Mouse (Mus musculus) heart, adult 2 months (tissue): ENCODE data around the gene Acsl6. TPM values are rescaled to one million over a fixed set of nuclear protein-coding genes. Genes with fewer than 3 reads are reported as not detected.

Experiments used
- DNase-seq, 2 experiments: peaks; one replicate each; pipeline ENCODE4 v3.0.0; 2021
- H3K27ac ChIP-seq: fragments of 200-600 bp; 2 replicates; pipeline ENCODE4 v1.8.1; 2022
- H3K27me3 ChIP-seq: fragments of 200-500 bp; 2 replicates; pipeline ENCODE4 v1.6.1; 2012; ENCODE audit warnings: mild to moderate bottlenecking, low read length, inconsistent platforms, mixed read lengths; ENCODE audit not compliant: control insufficient read depth, insufficient read depth
- H3K36me3 ChIP-seq: fragments of 200-500 bp; 2 replicates; pipeline ENCODE4 v1.6.1; 2012; ENCODE audit warnings: low read length, inconsistent platforms; ENCODE audit not compliant: control insufficient read depth, insufficient read depth
- H3K4me1 ChIP-seq: fragments of 200-500 bp; 2 replicates; pipeline ENCODE4 v1.6.1; 2011; ENCODE audit warnings: low read length; ENCODE audit not compliant: control insufficient read depth, insufficient read depth
- H3K4me3 ChIP-seq: fragments of 200-600 bp; 2 replicates; pipeline ENCODE4 v1.8.1; 2022
- H3K79me2 ChIP-seq: fragments of 200-500 bp; replicated peaks from 2 replicates; pipeline ENCODE4 v1.6.1; 2012; ENCODE audit warnings: mild to moderate bottlenecking, inconsistent platforms, low read length, moderate library complexity, mixed read lengths; ENCODE audit not compliant: control insufficient read depth, insufficient read depth
- H3K9ac ChIP-seq: fragments of 200-500 bp; 2 replicates; pipeline ENCODE4 v1.6.1; 2012; ENCODE audit warnings: low read depth, mild to moderate bottlenecking, control low read depth, inconsistent platforms, low read length, mixed read lengths
- CTCF ChIP-seq: fragments of 200-600 bp; IDR thresholded peaks from 2 replicates; pipeline ENCODE4 v1.8.1; 2022; ENCODE audit warnings: antibody characterized with exemption, mild to moderate bottlenecking, moderate library complexity
- EP300 ChIP-seq: fragments of 200-500 bp; IDR thresholded peaks from 2 replicates; pipeline ENCODE4 v1.6.1; 2011; ENCODE audit warnings: low read depth, low read length, control low read depth; ENCODE audit not compliant: insufficient read depth
- POLR2A ChIP-seq: fragments of 200-500 bp; IDR thresholded peaks from 2 replicates; pipeline ENCODE4 v1.6.1; 2011; ENCODE audit warnings: mild to moderate bottlenecking, low read depth, low read length, control low read depth; ENCODE audit not compliant: insufficient read depth
- WGBS: fragments of 180-500 bp; shearing (Covaris S2); methylation state at CpG from one replicate; pipeline ENCODE4 v1.1.7; 2018; 5-methylcytosine and 5-hydroxymethylcytosine counted together
- intact Hi-C: fragments of 180-260 bp; cut with DNase I; formaldehyde crosslinking; loops from one replicate; pipeline ENCODE4 v1.15.1; 2025
- polyA plus RNA-seq: library from polyadenylated mRNA; depleted of rRNA; stranded (reverse); fragments of >200 nt; gene quantifications from 2 replicates; pipeline ENCODE4 v1.2.3, GENCODE M21; 2012
- total RNA-seq, 2 experiments: library from RNA; stranded (reverse); gene quantifications; 2 replicates each; pipeline ENCODE4 v1.2.3; 2021

The Acsl6 gene
- total and polyA plus RNA-seq, 3 experiments = 6.0 to 7.2 (median 7.0) TPM

DNA sequence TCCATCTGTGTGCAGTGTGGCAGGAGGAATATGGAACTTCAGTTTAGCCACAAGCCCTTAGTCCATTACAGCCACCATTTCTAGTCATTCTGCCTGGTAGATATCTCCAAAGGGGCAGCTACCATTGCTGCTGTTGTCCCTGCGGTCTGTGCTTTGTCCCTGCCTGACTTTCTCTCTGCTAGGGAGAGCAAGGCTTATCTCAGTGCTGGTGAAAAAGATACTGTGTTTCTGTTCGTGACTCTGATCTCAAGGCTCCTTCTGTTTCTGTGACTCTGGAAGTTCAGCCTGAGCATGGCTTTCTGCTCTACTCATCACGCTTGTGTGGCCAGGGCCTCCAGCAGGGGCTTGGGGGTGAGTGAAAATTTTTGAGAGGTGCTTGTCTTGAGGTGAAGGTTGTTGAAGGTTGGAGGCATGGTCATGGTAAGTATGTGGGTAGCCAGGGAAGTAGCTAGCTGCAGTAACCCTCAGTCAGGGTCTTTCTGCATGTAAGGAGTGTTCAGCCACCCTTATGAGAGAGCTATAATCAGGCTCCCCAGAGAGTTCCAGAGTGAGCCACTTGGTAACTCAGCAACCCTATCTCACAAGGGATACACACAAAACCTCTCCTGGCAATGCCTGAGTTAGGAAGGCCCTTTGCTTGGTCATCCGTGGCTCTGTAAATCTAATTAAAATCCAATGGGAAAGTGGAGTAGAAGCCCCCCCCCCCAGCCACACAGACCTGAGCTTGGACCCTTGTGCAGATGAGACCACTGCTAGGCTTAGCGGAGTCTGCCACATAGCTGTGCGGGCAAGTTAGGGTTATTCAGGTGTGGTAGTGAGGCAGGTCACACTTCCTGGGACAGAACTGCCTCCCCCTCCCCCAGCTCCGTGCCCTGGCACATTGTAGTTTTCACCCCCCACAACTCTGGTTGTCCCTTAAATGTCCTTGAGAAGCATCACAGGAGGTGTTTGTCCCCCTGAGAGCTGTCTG is 10.1 kb downstream of the Acsl6 start:
- Histone ChIP-seq H3K79me2 (no peaks in the 10 kb centered on the region), H3K4me1 (peaks cover 8% of the 10 kb centered on the region; the same call in 1 of the 2 replicates), H3K4me3 (no peak overlapping the region), H3K27ac (no peak overlapping the region), H3K9ac (no peak overlapping the region), H3K27me3 (no peaks in the 10 kb centered on the region), H3K36me3 (no peaks in the 10 kb centered on the region)
- no peak for DNase-seq
- 62% methylated on average over 7 of the region's 7 CpGs for WGBS
- TF ChIP-seq POLR2A = no peak
- TF ChIP-seq CTCF = no peak
- no peak for TF ChIP-seq EP300
- intact Hi-C loops = loop anchor here (5.0 kb wide), 1 partner anchor 109 kb away; no protein-coding TSS in a partner anchor

DNA sequence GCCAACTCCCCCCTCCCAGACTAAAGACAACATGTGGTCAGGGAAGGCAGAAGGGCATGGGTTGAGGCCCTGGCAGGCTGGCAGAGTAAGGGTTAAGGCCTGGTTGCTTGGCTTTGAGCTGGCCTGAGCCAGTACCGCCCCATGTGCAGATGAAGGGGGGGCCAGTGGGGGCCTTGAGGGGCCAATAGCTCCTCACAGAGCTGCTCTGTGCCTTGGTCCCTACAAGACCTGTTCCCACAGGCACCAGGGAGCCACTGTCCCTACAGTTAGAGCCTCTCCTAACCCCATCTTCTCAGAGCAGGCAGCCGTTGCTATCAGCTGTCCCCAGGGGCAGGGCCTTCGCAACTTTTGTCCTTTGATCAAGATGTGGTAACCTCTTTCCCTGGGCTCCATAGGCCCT is 11.1 kb downstream of the Acsl6 start:
- no peak for TF ChIP-seq CTCF
- no peak for TF ChIP-seq POLR2A
- no peak for TF ChIP-seq EP300
- DNase-seq = no peak
- H3K79me2 ChIP-seq = no peaks in the 10 kb centered on the region
- intact Hi-C loops = loop anchor here (5.0 kb wide), 1 partner anchor 108 kb away; no protein-coding TSS in a partner anchor
- no peaks in the 10 kb centered on the region for H3K36me3 ChIP-seq
- 27% methylated on average over 3 of the region's 3 CpGs for WGBS
- no peak overlapping the region for H3K9ac ChIP-seq
- no peak overlapping the region for H3K27ac ChIP-seq
- peaks cover 8% of the 10 kb centered on the region; the same call in 1 of the 2 replicates for H3K4me1 ChIP-seq
- no peak overlapping the region for H3K4me3 ChIP-seq
- H3K27me3 ChIP-seq = no peaks in the 10 kb centered on the region

DNA sequence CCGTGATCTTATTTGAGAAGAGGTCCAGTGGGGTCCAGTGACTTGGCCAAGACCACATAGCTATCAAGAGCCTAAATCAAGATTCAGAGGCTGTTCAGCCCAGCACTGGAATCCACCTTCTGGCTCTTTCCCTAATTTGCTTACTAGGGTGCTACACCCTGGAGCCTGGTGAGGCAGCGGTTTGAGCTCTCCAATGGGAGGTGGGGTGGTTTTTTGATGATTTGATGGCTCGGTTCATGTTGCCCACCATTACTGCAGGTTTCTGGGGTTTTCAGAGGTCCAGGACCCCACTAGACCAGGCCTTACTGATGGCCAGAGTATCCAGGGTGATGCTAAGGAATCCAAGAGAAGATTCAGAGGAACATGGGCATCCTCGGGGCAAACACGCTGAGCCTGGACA is 11.7 kb downstream of the Acsl6 start:
- no peaks in the 10 kb centered on the region for H3K27me3 ChIP-seq
- H3K79me2 ChIP-seq = no peaks in the 10 kb centered on the region
- TF ChIP-seq POLR2A (no peak), EP300 (no peak), CTCF (no peak)
- H3K4me1 ChIP-seq = peaks cover 8% of the 10 kb centered on the region; the same call in 1 of the 2 replicates
- H3K4me3 ChIP-seq = no peak overlapping the region
- 87% methylated on average over 5 of the region's 5 CpGs for WGBS
- no peaks in the 10 kb centered on the region for H3K36me3 ChIP-seq
- no peak overlapping the region for H3K27ac ChIP-seq
- no peak overlapping the region for H3K9ac ChIP-seq
- intact Hi-C loops = no loop called here
- DNase-seq = no peak

- Histone ChIP-seq H3K4me1 (peaks cover 10% of the 10 kb centered on the region), H3K27me3 (no peaks in the 10 kb centered on the region), H3K79me2 (no peaks in the 10 kb centered on the region), H3K36me3 (no peaks in the 10 kb centered on the region), H3K27ac (no peak overlapping the region), H3K4me3 (no peak overlapping the region), H3K9ac (no peak overlapping the region)
- no peak for DNase-seq
- intact Hi-C loops = no loop called here
- 79% methylated on average over 8 of the region's 8 CpGs for WGBS
- TF ChIP-seq CTCF = no peak
- no peak for TF ChIP-seq EP300
- TF ChIP-seq POLR2A = no peak
Measured at GRCm38 (mm10) chr11:54317361-54317760, 13.8 kb downstream of the Acsl6 start.

DNA sequence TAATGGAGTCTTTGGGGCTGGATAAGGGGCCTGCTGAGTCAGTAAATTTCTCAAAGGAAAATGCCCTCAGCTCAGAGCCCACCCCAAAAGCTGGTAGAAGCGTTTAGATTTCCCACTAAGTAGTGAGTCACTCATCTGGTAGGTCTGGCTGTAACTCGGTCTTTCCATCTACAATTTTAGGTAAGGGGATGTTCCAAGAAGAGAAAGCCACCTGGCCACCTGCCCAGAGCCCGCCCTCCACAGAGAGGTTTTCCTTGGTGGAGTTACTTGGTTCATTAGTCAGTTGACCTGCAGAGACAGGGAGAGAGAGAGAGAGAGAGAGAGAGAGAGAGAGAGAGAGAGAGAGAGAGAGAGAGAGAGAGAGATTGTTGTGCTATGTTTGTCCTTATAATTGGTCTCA is 14.2 kb downstream of the Acsl6 start:
- no peaks in the 10 kb centered on the region for H3K79me2 ChIP-seq
- H3K36me3 ChIP-seq = no peaks in the 10 kb centered on the region
- intact Hi-C loops = no loop called here
- no peak for DNase-seq
- 61% methylated on average over 3 of the region's 3 CpGs for WGBS
- no peak overlapping the region for H3K9ac ChIP-seq
- H3K27me3 ChIP-seq = no peaks in the 10 kb centered on the region
- peaks cover 7% of the 10 kb centered on the region for H3K4me1 ChIP-seq
- no peak for TF ChIP-seq CTCF
- TF ChIP-seq EP300 = no peak
- no peak for TF ChIP-seq POLR2A
- no peak overlapping the region for H3K27ac ChIP-seq
- no peak overlapping the region for H3K4me3 ChIP-seq

- Histone ChIP-seq H3K27me3 (no peaks in the 10 kb centered on the region), H3K4me3 (no peak overlapping the region), H3K9ac (no peak overlapping the region), H3K79me2 (no peaks in the 10 kb centered on the region), H3K27ac (no peak overlapping the region), H3K4me1 (peaks cover 2% of the 10 kb centered on the region; the same call in 1 of the 2 replicates), H3K36me3 (no peaks in the 10 kb centered on the region)
- no peak for TF ChIP-seq CTCF
- no peak for TF ChIP-seq EP300
- TF ChIP-seq POLR2A = no peak
- 52% methylated on average over 5 of the region's 5 CpGs for WGBS
- no peak for DNase-seq
- intact Hi-C loops = no loop called here
Measured at GRCm38 (mm10) chr11:54321802-54322532, 18.4 kb downstream of the Acsl6 start.
